ENCODE assay signal across 10 mouse cellular contexts in genomic region chr8:105959350-105959749, GRCm38 (mm10). TPM values are rescaled to one million over a fixed set of nuclear protein-coding genes. Genes with fewer than 3 reads are reported as not detected.
DNase-seq lines count a peak whose midpoint lies in the region; ATAC-seq and TF ChIP-seq lines count a peak whose summit lies in the region.
"Had no signal": no experiment of that assay in that cellular context is flagged by ENCODE, and none has a peak within 500 bp of the region (broad histone marks: within the 10 kb centered on the region; RNA-seq: fewer than 3 reads in every experiment).

No protein-coding gene starts in this region.

- no peak overlapping the region for H3K4me2 ChIP-seq in liver, embryonic 11.5 days
- H3K4me2 ChIP-seq: embryonic facial prominence, embryonic 12.5 days had no signal

- no peak overlapping the region for H3K27ac ChIP-seq in liver, adult 2 months (replicated peaks; ENCODE audit: insufficient read depth, low read depth, low read length)
- no peak overlapping the region for H3K27ac ChIP-seq in liver, embryonic 11.5 days (ENCODE audit: low read depth, low read length)
- peak overlapping the region; percentile 80 for H3K27ac ChIP-seq in gastrocnemius, adult 2 months
- H3K27ac ChIP-seq: embryonic facial prominence, embryonic 12.5 days had no signal

- intact Hi-C loops in gastrocnemius, adult 2 months (cut with DNase I), result no loop called here

- H3K4me3 ChIP-seq in liver, adult 2 months (ENCODE audit: insufficient read depth, low read depth, low read length), result no peak overlapping the region
- no peak overlapping the region for H3K4me3 ChIP-seq in liver, embryonic 11.5 days (ENCODE audit: low read depth, low read length)
- H3K4me3 ChIP-seq in gastrocnemius, adult 2 months, result no peak overlapping the region
- H3K4me3 ChIP-seq: embryonic facial prominence, embryonic 12.5 days had no signal

- no peaks in the 10 kb centered on the region for H3K27me3 ChIP-seq in liver, adult 2 months (ENCODE audit: control insufficient read depth, insufficient read depth, low read length)
- no peaks in the 10 kb centered on the region for H3K27me3 ChIP-seq in liver, embryonic 11.5 days (replicated peaks; ENCODE audit: control insufficient read depth, insufficient read depth, low read length)
- H3K27me3 ChIP-seq: embryonic facial prominence, embryonic 12.5 days had no signal

- TF ChIP-seq POLR2A in liver, adult 2 months (IDR thresholded peaks at IDR 0.05; ENCODE audit: extremely low read depth, insufficient read depth, low read length), result no peak

- TF ChIP-seq CTCF in liver, adult 2 months (IDR thresholded peaks at IDR 0.05; ENCODE audit: low read depth, low read length), result no peak
- TF ChIP-seq CTCF in gastrocnemius, adult 2 months (IDR thresholded peaks at IDR 0.05), result no peak

- DNase-seq in liver, adult 2 months (ENCODE audit: extremely low read depth, low read depth, low spot score), result peak; percentile 90
- no peak for DNase-seq in liver, embryonic 11.5 days (ENCODE audit: low spot score)
- peak; percentile 95 for DNase-seq in gastrocnemius, adult 2 months
- DNase-seq in lung, adult 18-20 months, result peak; percentile 71 to 82
- peak; percentile 76 for DNase-seq in urinary bladder, postnatal 25 days (ENCODE audit: low spot score)
- no peak for DNase-seq in spleen, adult 12 weeks (ENCODE audit: low spot score)
- DNase-seq in yolk sac, embryonic 10.5 days (ENCODE audit: low spot score), result no peak
- DNase-seq in frontal cortex, postnatal 25 days (ENCODE audit: low spot score in 2 of 2), result no peak

- ATAC-seq in liver, embryonic 11.5 days (replicated peaks; ENCODE audit: low FRiP score), result no peak

- peaks cover 9% of the 10 kb centered on the region; the same call in 1 of the 2 replicates for H3K79me2 ChIP-seq in liver, adult 2 months (ENCODE audit: control insufficient read depth, insufficient read depth, low read length)

- H3K36me3 ChIP-seq in liver, adult 2 months (ENCODE audit: control insufficient read depth, insufficient read depth, low read length), result no peaks in the 10 kb centered on the region; the same call in 1 of the 2 replicates
- H3K36me3 ChIP-seq in liver, embryonic 11.5 days (ENCODE audit: control insufficient read depth, insufficient read depth, low read length), result peaks cover 19% of the 10 kb centered on the region

- H3K9me3 ChIP-seq in liver, embryonic 11.5 days (ENCODE audit: control insufficient read depth, low read length), result no peaks in the 10 kb centered on the region
- H3K9me3 ChIP-seq: embryonic facial prominence, embryonic 12.5 days had no signal

- WGBS in liver, adult 2 months, result 29% methylated on average over 7 of the region's 7 CpGs
- 91% methylated on average over 7 of the region's 7 CpGs for WGBS in liver, embryonic 11.5 days

- no peak overlapping the region for H3K9ac ChIP-seq in liver, adult 2 months (ENCODE audit: low read depth, low read length)
- no peak overlapping the region; the same call in 1 of the 2 replicates for H3K9ac ChIP-seq in liver, embryonic 11.5 days (ENCODE audit: low read depth, low read length)
- H3K9ac ChIP-seq: embryonic facial prominence, embryonic 12.5 days had no signal

- peaks cover 5% of the 10 kb centered on the region; the same call in 1 of the 2 replicates for H3K4me1 ChIP-seq in liver, adult 2 months (ENCODE audit: control insufficient read depth, insufficient read depth, low read length)
- peaks cover 22% of the 10 kb centered on the region for H3K4me1 ChIP-seq in liver, embryonic 11.5 days (replicated peaks; ENCODE audit: control insufficient read depth, insufficient read depth, low read length)

RNA-seq across cellular contexts. Expression of gene Slc12a4, which starts 6.5 kb away (rescaled TPM):
- total RNA-seq in liver, adult 2 months (2014; rRNA removed), result 10.8 and 14.2 TPM in 2 replicates
- 10.7 and 16.0 TPM in 2 replicates for polyA plus RNA-seq in liver, adult 2 months (2012; rRNA removed)
- polyA plus RNA-seq in liver, embryonic 11.5 days (2014; fragmentation: Nextera tagmentation; extraction: Ambion mirVana), result 25.6 and 25.8 TPM in 2 replicates
- total RNA-seq in gastrocnemius, adult 2 months (2021), result 10 to 100 TPM in 1 of 2 experiments, 1 to 10 TPM in 1; 9.1 to 14.3 TPM

RNA-seq across cellular contexts. Expression of gene Lcat, which starts 16.2 kb away (rescaled TPM):
- total RNA-seq in liver, adult 2 months (2014; rRNA removed), result 215 and 324 TPM in 2 replicates
- 919 and 969 TPM in 2 replicates for polyA plus RNA-seq in liver, adult 2 months (2012; rRNA removed)
- 32.1 and 32.7 TPM in 2 replicates for polyA plus RNA-seq in liver, embryonic 11.5 days (2014; fragmentation: Nextera tagmentation; extraction: Ambion mirVana)
- total RNA-seq in gastrocnemius, adult 2 months (2021), result under 1 TPM; 0.23 to 0.33 TPM

RNA-seq across cellular contexts. Expression of gene Dpep3, which starts 19.9 kb away (rescaled TPM):
- total RNA-seq in liver, adult 2 months (2014; rRNA removed), result not detected in 2 replicates
- not detected in 2 replicates for polyA plus RNA-seq in liver, adult 2 months (2012; rRNA removed)
- polyA plus RNA-seq in liver, embryonic 11.5 days (2014; fragmentation: Nextera tagmentation; extraction: Ambion mirVana), result not detected in 2 replicates
- under 1 TPM in 1 of 2 experiments, not detected in 1; 0.17 TPM for total RNA-seq in gastrocnemius, adult 2 months (2021)
- polyA plus RNA-seq: embryonic facial prominence, embryonic 12.5 days; limb, embryonic 11.5 days had no signal

RNA-seq across cellular contexts. Expression of gene Psmb10, which starts 21.1 kb away (rescaled TPM):
- 86.8 and 109 TPM in 2 replicates for total RNA-seq in liver, adult 2 months (2014; rRNA removed)
- polyA plus RNA-seq in liver, adult 2 months (2012; rRNA removed), result 122 and 139 TPM in 2 replicates
- 142 and 160 TPM in 2 replicates for polyA plus RNA-seq in liver, embryonic 11.5 days (2014; fragmentation: Nextera tagmentation; extraction: Ambion mirVana)
- total RNA-seq in gastrocnemius, adult 2 months (2021), result 10 to 100 TPM; 17.9 to 26.1 TPM

RNA-seq across cellular contexts. Expression of gene Ctrl, which starts 25.7 kb away (rescaled TPM):
- 8.5 and 59.0 TPM in 2 replicates for total RNA-seq in liver, adult 2 months (2014; rRNA removed)
- 1.6 and 2.0 TPM in 2 replicates for polyA plus RNA-seq in liver, adult 2 months (2012; rRNA removed)
- polyA plus RNA-seq in liver, embryonic 11.5 days (2014; fragmentation: Nextera tagmentation; extraction: Ambion mirVana), result 1.9 and 3.0 TPM in 2 replicates
- not detected for total RNA-seq in gastrocnemius, adult 2 months (2021)

Comparison
In these comparisons a context has a peak if more than half of its experiments do, and no peak if none do; other contexts are left out.
1. DNase-seq: peak in liver, adult 2 months (single experiment), gastrocnemius, adult 2 months (single experiment), lung, adult 18-20 months (2 of 2) and urinary bladder, postnatal 25 days (single experiment); none in liver, embryonic 11.5 days (single experiment), spleen, adult 12 weeks (single experiment), yolk sac, embryonic 10.5 days (single experiment) and frontal cortex, postnatal 25 days (0 of 2).
2. RNA of gene Lcat, which starts 16.2 kb away (total RNA-seq): 215 to 324 TPM in liver, adult 2 months; 0.23 to 0.33 TPM in gastrocnemius, adult 2 months; every median in the first group is over 100 times any median in the second.